Mouse (Mus musculus) megakaryocyte, embryonic 14.5 days (primary cell): ENCODE measurements around the gene Cisd3. TPM values are rescaled to one million over a fixed set of nuclear protein-coding genes. Genes with fewer than 3 reads are reported as not detected.
A peak's percentile ranks its signal among the peaks of the same experiment; 100 is the strongest.

ENCODE experiments used
- H3K27me3 ChIP-seq: replicated peaks from 2 replicates; pipeline ENCODE3; 2012; ENCODE audit warnings: inconsistent platforms
- H3K36me3 ChIP-seq: replicated peaks from 2 replicates; pipeline ENCODE3; 2012; ENCODE audit warnings: low read length, inconsistent platforms, mixed read lengths
- H3K4me1 ChIP-seq: 2 replicates; pipeline ENCODE4 v1.6.1; 2012; ENCODE audit warnings: inconsistent platforms
- H3K4me3 ChIP-seq: replicated peaks from 2 replicates; pipeline ENCODE3; 2012; ENCODE audit warnings: moderate library complexity, mild to moderate bottlenecking, inconsistent platforms
- H3K9me3 ChIP-seq: 2 replicates; pipeline ENCODE4 v1.6.1; 2012; ENCODE audit warnings: inconsistent platforms
- FLI1 ChIP-seq: IDR thresholded peaks from 2 replicates; pipeline ENCODE4 v1.6.1; 2012; ENCODE audit warnings: low read length, inconsistent platforms, mixed read lengths
- GATA1 ChIP-seq: IDR thresholded peaks from 3 replicates; pipeline ENCODE4 v1.6.1; 2012; ENCODE audit warnings: mixed read lengths, low read length, inconsistent platforms, borderline replicate concordance
- polyA plus RNA-seq: library from polyadenylated mRNA; stranded (reverse); fragments of >175 nt; gene quantifications from 2 replicates; pipeline ENCODE4 v1.2.3, GENCODE M21; 2012; ENCODE audit warnings: low replicate concordance; ENCODE audit not compliant: insufficient read depth

Gene Cisd3
- polyA plus RNA-seq, 1 experiment: 0.45 TPM

GRCm38 (mm10) chr11:97662893-97663527 lies 22.6 kb upstream of the Cisd3 start, which contains the start of gene Mllt6:
Gene Mllt6, plus strand, starts transcription at chr11:97663414.
- Histone ChIP-seq H3K36me3 (peaks cover 23% of the 10 kb centered on the region), H3K4me1 (peaks cover 67% of the 10 kb centered on the region), H3K4me3 (peak within 1 kb of the TSS; percentile 93), H3K27me3 (peaks cover 65% of the 10 kb centered on the region), H3K9me3 (peaks cover 8% of the 10 kb centered on the region; the same call in 1 of the 2 replicates)
- no peak for TF ChIP-seq GATA1
- TF ChIP-seq FLI1: no peak

- Histone ChIP-seq H3K4me3 (peak overlapping the region; percentile 93), H3K36me3 (peaks cover 30% of the 10 kb centered on the region), H3K9me3 (peaks cover 8% of the 10 kb centered on the region; the same call in 1 of the 2 replicates), H3K27me3 (peaks cover 69% of the 10 kb centered on the region), H3K4me1 (peaks cover 65% of the 10 kb centered on the region)
- TF ChIP-seq FLI1: no peak
- no peak for TF ChIP-seq GATA1
Measured at GRCm38 (mm10) chr11:97663528-97664338, 21.9 kb upstream of the Cisd3 start.

- peaks cover 63% of the 10 kb centered on the region for H3K4me1 ChIP-seq
- peaks cover 69% of the 10 kb centered on the region for H3K27me3 ChIP-seq
- no peak for TF ChIP-seq FLI1
- TF ChIP-seq GATA1: no peak
- H3K9me3 ChIP-seq: peaks cover 8% of the 10 kb centered on the region; the same call in 1 of the 2 replicates
- H3K4me3 ChIP-seq: peak overlapping the region; percentile 93
- peaks cover 36% of the 10 kb centered on the region for H3K36me3 ChIP-seq
Measured at GRCm38 (mm10) chr11:97664339-97664665, 21.3 kb upstream of the Cisd3 start.

GRCm38 (mm10) chr11:97664771-97665240 lies 20.8 kb upstream of the Cisd3 start:
- H3K4me1 ChIP-seq: peaks cover 63% of the 10 kb centered on the region
- H3K4me3 ChIP-seq: no peak overlapping the region
- H3K36me3 ChIP-seq: peaks cover 41% of the 10 kb centered on the region
- H3K27me3 ChIP-seq: peaks cover 68% of the 10 kb centered on the region
- H3K9me3 ChIP-seq: peaks cover 8% of the 10 kb centered on the region; the same call in 1 of the 2 replicates
- TF ChIP-seq FLI1 (no peak), GATA1 (no peak)

- peaks cover 8% of the 10 kb centered on the region; the same call in 1 of the 2 replicates for H3K9me3 ChIP-seq
Measured at GRCm38 (mm10) chr11:97665431-97665830, 20.2 kb upstream of the Cisd3 start.

GRCm38 (mm10) chr11:97666221-97666620 lies 19.4 kb upstream of the Cisd3 start:
- Histone ChIP-seq H3K4me3 (no peak overlapping the region), H3K27me3 (peaks cover 62% of the 10 kb centered on the region), H3K4me1 (peaks cover 59% of the 10 kb centered on the region), H3K36me3 (peaks cover 55% of the 10 kb centered on the region), H3K9me3 (peaks cover 8% of the 10 kb centered on the region; the same call in 1 of the 2 replicates)
- no peak for TF ChIP-seq GATA1
- no peak for TF ChIP-seq FLI1

More at GRCm38 (mm10) chr11:97665431-97665830, 20.2 kb upstream of the Cisd3 start:
- no peak overlapping the region for H3K4me3 ChIP-seq
- peaks cover 67% of the 10 kb centered on the region for H3K27me3 ChIP-seq
- TF ChIP-seq FLI1 (no peak), GATA1 (no peak)
- H3K4me1 ChIP-seq: peaks cover 67% of the 10 kb centered on the region
- H3K36me3 ChIP-seq: peaks cover 47% of the 10 kb centered on the region

- Histone ChIP-seq H3K4me3 (peak overlapping the region; percentile 11), H3K27me3 (peaks cover 60% of the 10 kb centered on the region), H3K36me3 (peaks cover 61% of the 10 kb centered on the region), H3K9me3 (peaks cover 8% of the 10 kb centered on the region; the same call in 1 of the 2 replicates), H3K4me1 (peaks cover 53% of the 10 kb centered on the region)
- TF ChIP-seq FLI1: no peak
- no peak for TF ChIP-seq GATA1
Measured at GRCm38 (mm10) chr11:97666794-97667193, 18.8 kb upstream of the Cisd3 start.

GRCm38 (mm10) chr11:97668160-97668559 lies 17.5 kb upstream of the Cisd3 start:
- peaks cover 8% of the 10 kb centered on the region; the same call in 1 of the 2 replicates for H3K9me3 ChIP-seq
- H3K27me3 ChIP-seq: peaks cover 53% of the 10 kb centered on the region
- H3K4me3 ChIP-seq: no peak overlapping the region
- H3K4me1 ChIP-seq: peaks cover 42% of the 10 kb centered on the region
- peaks cover 74% of the 10 kb centered on the region for H3K36me3 ChIP-seq
- no peak for TF ChIP-seq GATA1
- TF ChIP-seq FLI1: no peak

- H3K4me1 ChIP-seq: peaks cover 35% of the 10 kb centered on the region
- peaks cover 8% of the 10 kb centered on the region; the same call in 1 of the 2 replicates for H3K9me3 ChIP-seq
- H3K4me3 ChIP-seq: no peak overlapping the region
- H3K27me3 ChIP-seq: peaks cover 50% of the 10 kb centered on the region
- TF ChIP-seq FLI1 (no peak), GATA1 (no peak)
- H3K36me3 ChIP-seq: peaks cover 85% of the 10 kb centered on the region
Measured at GRCm38 (mm10) chr11:97669268-97669667, 16.4 kb upstream of the Cisd3 start.
